Mouse (Mus musculus) stomach, embryonic 16.5 days (tissue): ENCODE results near the gene Tnnt3. TPM values are rescaled to one million over a fixed set of nuclear protein-coding genes. Genes with fewer than 3 reads are reported as not detected.

Experiments used
- ATAC-seq: fragments of 200-750 bp; cut with Nextera tagmentation; 2 replicates; pipeline ENCODE4 v1.8.0; 2017; ENCODE audit warnings: moderate number of reproducible peaks, moderate TSS enrichment; ENCODE audit not compliant: insufficient read depth, low FRiP score
- H3K27ac ChIP-seq: fragments of 300-500 bp; sonication (generic); 2 replicates; pipeline ENCODE4 v1.5.1; 2014; ENCODE audit warnings: low read length
- H3K27me3 ChIP-seq: fragments of 300-500 bp; sonication (generic); 2 replicates; pipeline ENCODE4 v1.6.1; 2014; ENCODE audit warnings: low read length, control low read depth, mixed read lengths; ENCODE audit not compliant: control insufficient read depth, insufficient read depth
- H3K36me3 ChIP-seq: fragments of 300-500 bp; sonication (generic); 2 replicates; pipeline ENCODE4 v1.6.1; 2014; ENCODE audit warnings: low read length; ENCODE audit not compliant: control insufficient read depth, insufficient read depth
- H3K4me1 ChIP-seq: fragments of 300-500 bp; sonication (generic); 2 replicates; pipeline ENCODE4 v1.6.1; 2014; ENCODE audit warnings: low read length, control low read depth, mixed read lengths; ENCODE audit not compliant: control insufficient read depth, insufficient read depth
- H3K4me2 ChIP-seq: fragments of 300-500 bp; sonication (generic); 2 replicates; pipeline ENCODE4 v1.6.1; 2014; ENCODE audit warnings: low read depth, low read length, mixed read lengths
- H3K4me3 ChIP-seq: fragments of 300-500 bp; sonication (generic); replicated peaks from 2 replicates; pipeline ENCODE4 v1.5.1; 2014; ENCODE audit warnings: mild to moderate bottlenecking, low read length
- H3K9ac ChIP-seq: fragments of 300-500 bp; sonication (generic); 2 replicates; pipeline ENCODE4 v1.6.1; 2014; ENCODE audit warnings: low read length
- H3K9me3 ChIP-seq: fragments of 300-500 bp; sonication (generic); replicated peaks from 2 replicates; pipeline ENCODE4 v1.6.1; 2016; ENCODE audit warnings: low read length, control low read depth; ENCODE audit not compliant: control insufficient read depth
- WGBS: fragments of 180-500 bp; shearing (Covaris S2); extraction: QIAGEN DNeasy Blood & Tissue Kit; methylation state at CpG from one replicate; pipeline ENCODE4 v1.1.7; 2014; 5-methylcytosine and 5-hydroxymethylcytosine counted together
- polyA plus RNA-seq: library from polyadenylated mRNA; unstranded; fragments of >200 nt; fragmentation: Nextera tagmentation; extraction: Ambion mirVana; gene quantifications from 2 replicates; pipeline ENCODE4 v1.2.1, GENCODE M21; 2015

Tnnt3 gene
- polyA plus RNA-seq, 1 experiment from 2014 or later = 208 TPM

DNA sequence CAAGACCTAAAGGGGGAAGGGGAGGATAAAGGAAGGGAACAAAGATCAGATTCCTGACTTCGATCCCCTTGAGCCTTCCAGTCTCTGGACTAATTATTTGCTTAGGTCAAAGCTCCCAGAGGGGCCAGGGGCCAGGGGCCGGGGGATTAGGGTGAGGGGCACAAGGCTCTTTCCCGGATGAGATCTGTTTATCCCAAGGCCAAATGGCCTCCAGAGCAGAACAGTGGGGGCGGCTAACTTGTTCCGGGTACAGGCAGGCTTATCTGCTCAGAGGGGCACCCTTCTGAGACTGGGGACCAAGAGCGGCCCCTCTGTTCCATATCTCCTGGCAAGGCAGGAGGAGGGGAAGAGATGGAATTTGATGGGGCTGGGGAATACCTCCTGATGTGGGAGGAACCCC, 59.1 kb downstream of the Tnnt3 start:
- Histone ChIP-seq H3K9ac (no peak overlapping the region), H3K27me3 (no peaks in the 10 kb centered on the region), H3K4me1 (peaks cover 59% of the 10 kb centered on the region), H3K4me2 (no peak overlapping the region), H3K36me3 (no peaks in the 10 kb centered on the region), H3K27ac (no peak overlapping the region), H3K9me3 (no peaks in the 10 kb centered on the region), H3K4me3 (no peak overlapping the region)
- WGBS = 23% methylated on average over 6 of the region's 6 CpGs
- ATAC-seq = no peak

DNA sequence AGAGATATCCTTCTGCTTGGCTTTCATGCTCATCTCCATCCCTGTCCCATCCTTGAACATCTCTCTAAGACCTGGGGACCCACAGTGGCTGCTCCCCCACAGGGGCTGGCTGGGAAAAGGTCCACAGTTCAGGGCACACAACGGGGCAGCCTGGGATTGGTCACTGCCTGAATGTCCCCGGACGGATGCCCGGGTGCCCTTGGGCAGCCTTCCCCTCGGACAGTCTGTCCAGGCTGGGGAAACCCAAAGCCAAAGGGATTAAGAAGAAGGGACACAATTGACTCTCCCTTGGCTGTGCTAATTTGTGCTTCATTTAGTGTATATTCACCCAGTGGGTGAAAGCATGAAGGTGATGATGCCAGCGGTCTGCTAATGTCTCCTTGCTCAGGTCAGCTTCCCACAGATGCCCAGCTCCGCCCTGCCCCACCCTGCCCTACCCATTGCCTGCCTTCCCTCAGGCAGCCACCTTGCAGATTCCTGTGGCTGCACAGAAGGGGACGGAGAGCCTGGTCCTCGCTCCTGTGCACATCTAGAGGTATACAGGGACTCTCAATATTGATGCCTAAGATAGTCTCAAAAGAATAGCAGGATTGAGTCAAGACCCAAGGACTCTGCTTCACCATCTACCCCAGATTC, 60.0 kb downstream of the Tnnt3 start:
- ATAC-seq = no peak
- H3K36me3 ChIP-seq = no peaks in the 10 kb centered on the region
- no peaks in the 10 kb centered on the region for H3K27me3 ChIP-seq
- 85% methylated on average over 9 of the region's 9 CpGs for WGBS
- no peak overlapping the region for H3K4me2 ChIP-seq
- no peaks in the 10 kb centered on the region for H3K9me3 ChIP-seq
- peaks cover 59% of the 10 kb centered on the region for H3K4me1 ChIP-seq
- no peak overlapping the region for H3K9ac ChIP-seq
- no peak overlapping the region for H3K27ac ChIP-seq
- no peak overlapping the region for H3K4me3 ChIP-seq

DNA sequence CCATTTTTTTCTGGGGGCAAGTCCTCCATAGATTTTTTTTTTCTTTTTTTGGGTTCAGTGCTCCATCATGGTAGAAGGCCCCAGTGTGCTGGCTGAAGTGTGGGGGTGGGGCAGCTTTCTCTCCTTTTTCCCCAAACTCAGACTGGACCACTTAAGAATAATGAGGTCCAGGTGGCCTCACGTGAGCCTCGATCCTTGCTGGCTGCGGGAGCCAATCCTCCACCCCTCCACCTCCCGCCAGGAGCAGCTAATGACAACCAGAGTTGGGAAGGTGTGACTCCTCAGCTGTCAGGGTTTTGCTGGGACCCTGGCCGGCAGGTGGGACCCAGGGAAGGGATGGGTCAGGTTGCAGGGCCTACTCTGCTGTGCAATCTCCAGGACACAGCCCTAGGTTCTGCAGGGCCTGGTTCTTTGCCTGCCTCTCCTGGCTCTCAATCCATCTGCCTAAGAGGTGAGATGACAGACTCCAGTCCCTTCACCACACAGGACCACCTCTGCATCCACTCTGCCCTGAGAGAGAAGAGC, 61.1 kb downstream of the Tnnt3 start:
- Histone ChIP-seq H3K4me3 (no peak overlapping the region), H3K27ac (peak overlapping the region; percentile 7; the same call in 1 of the 2 replicates), H3K27me3 (no peaks in the 10 kb centered on the region), H3K36me3 (no peaks in the 10 kb centered on the region), H3K9me3 (no peaks in the 10 kb centered on the region), H3K9ac (no peak overlapping the region), H3K4me1 (peaks cover 51% of the 10 kb centered on the region), H3K4me2 (no peak overlapping the region)
- 39% methylated on average over 5 of the region's 5 CpGs for WGBS
- no peak for ATAC-seq

DNA sequence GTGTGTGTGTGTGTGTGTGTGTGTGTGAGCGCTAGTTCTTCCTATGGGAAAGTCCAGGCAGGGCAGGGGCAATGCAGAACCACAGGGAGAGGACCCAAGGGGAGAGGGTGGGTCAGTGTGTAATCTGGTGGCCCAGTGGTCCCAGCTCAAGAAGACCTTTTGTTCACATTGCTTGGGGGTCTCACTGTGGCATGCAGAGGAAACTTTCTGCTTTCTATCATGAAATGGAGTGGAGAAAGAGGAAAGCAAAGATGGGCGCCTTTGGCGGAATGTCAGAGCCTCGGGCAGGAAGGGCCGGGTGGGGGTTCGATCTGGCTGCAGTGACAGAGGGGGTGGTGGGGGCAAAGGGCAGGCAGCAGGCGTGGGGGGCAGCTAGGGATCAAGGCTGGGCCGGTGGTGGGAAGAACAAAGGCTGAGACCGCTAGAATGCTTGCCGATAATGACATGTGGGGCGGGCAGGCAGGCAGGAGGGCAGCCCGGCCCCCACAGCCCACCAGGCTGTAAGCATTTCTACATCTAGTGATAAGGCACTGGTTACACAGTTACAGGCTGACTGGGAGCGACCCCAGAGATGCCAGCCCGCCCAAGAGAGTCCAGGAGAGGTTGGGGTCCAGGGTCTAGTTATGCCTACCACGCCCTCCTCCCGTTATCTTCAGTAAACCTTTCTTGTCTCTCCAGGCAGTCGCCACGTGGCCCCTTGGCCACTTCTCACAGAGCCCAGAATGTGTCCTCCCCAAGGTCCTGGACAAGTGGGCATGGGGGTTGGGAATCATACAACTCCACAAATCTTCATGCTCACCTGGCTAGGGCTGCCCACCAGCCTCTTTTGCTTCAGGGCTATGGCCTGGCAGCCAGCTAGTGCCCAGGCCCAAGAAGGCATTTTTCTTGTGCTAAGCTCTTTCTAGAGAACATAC, 62.6 kb downstream of the Tnnt3 start:
- H3K27ac ChIP-seq = peak overlapping the region; percentile 63
- ATAC-seq = peak; percentile 59; the same call in 1 of the 2 replicates
- no peak overlapping the region for H3K4me2 ChIP-seq
- WGBS = 37% methylated on average over 18 of the region's 18 CpGs
- no peaks in the 10 kb centered on the region for H3K9me3 ChIP-seq
- no peak overlapping the region for H3K4me3 ChIP-seq
- peak overlapping the region; percentile 36; the same call in 1 of the 2 replicates for H3K9ac ChIP-seq
- peaks cover 56% of the 10 kb centered on the region for H3K4me1 ChIP-seq
- no peaks in the 10 kb centered on the region for H3K27me3 ChIP-seq
- no peaks in the 10 kb centered on the region for H3K36me3 ChIP-seq

DNA sequence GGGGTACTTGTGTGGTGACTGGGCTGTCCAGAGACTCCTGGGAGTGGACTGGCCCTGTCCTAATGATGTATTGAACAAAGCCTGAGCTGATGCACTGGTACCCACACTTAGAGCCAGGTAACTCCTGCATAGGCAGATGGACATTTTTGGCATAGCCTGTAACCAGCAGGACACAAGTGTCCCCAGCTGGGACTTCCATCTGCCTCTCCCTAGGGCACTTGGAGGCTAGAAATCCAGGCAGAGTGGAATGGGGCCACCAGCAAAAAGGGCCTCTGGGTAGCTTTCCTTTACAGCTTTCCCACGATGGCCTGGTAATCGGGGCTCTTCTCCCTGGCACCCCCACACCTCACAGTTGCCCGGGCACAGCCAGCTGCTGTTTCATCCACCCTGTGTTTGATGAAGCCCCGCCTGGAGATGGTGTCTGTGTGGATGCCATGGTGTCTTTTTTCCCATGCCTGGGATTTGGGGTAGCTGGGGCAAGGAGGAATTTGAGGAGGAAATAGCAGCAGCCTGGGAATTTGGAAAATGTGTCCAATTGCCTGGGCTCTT, 63.3 kb downstream of the Tnnt3 start:
- Histone ChIP-seq H3K36me3 (no peaks in the 10 kb centered on the region), H3K4me3 (no peak overlapping the region), H3K27ac (peak overlapping the region; percentile 63), H3K9ac (no peak overlapping the region), H3K4me2 (no peak overlapping the region), H3K4me1 (peaks cover 58% of the 10 kb centered on the region), H3K27me3 (no peaks in the 10 kb centered on the region), H3K9me3 (no peaks in the 10 kb centered on the region)
- no peak for ATAC-seq
- 56% methylated on average over 4 of the region's 4 CpGs for WGBS

DNA sequence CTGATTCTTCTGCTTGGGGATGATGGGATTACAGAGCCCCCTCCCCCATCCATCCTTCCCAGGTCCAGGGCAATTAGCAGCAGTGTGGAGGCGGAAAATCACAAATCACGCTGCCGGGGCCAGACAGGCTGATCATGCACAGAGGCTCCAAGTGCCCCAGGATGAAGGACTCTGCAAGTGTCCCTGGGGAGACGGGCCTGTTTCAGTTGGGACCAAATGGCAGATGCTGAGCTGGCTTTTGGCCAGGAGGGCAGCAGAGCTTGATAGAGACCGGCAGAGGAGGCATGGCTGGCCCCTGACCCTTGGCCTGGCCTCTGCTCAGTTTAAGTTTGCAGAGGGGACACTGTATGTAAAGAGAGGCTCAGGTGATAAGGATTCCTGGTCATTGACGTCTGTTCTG, 64.5 kb downstream of the Tnnt3 start:
- WGBS = 52% methylated on average over 6 of the region's 6 CpGs
- Histone ChIP-seq H3K4me2 (no peak overlapping the region), H3K36me3 (no peaks in the 10 kb centered on the region), H3K27me3 (no peaks in the 10 kb centered on the region), H3K4me3 (no peak overlapping the region), H3K9me3 (no peaks in the 10 kb centered on the region), H3K27ac (no peak overlapping the region), H3K9ac (no peak overlapping the region), H3K4me1 (peaks cover 51% of the 10 kb centered on the region)
- ATAC-seq = no peak

DNA sequence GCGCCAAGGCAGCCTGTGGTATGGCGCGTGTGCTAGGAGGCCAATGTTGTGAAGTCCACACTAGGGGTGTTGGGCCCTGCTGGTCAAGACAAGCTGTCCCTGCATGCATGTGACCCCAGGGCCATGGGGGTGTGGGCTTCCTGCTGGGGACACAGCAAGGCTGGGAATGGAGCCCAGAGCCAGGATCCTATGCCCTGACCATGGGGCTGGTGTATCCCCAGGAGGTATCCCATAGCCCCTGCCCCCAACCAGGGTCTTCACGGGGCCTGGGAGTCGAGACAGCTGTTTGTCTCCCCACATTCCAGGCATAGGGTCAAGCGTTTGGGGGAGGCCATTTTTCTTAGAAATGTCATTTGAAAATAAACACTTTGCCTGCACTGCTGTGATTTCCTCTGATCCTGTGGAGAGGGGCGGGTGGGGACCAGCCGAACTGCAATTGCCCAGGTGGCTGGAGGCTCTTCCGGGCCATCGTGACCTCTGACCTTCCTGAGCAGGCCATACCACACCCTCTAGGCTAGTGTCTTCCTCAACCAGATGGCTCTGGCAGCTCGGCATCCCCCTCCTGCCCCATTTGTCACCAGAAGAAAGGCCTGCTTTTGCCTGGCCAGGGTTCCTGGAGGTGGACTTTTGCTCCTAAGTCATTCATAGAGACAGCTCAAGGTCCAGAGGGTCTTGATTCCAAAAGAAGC, 66.5 kb downstream of the Tnnt3 start:
- H3K4me3 ChIP-seq = no peak overlapping the region
- H3K27me3 ChIP-seq = no peaks in the 10 kb centered on the region
- H3K4me2 ChIP-seq = no peak overlapping the region
- H3K9me3 ChIP-seq = no peaks in the 10 kb centered on the region
- H3K9ac ChIP-seq = peak overlapping the region; percentile 13; the same call in 1 of the 2 replicates
- H3K36me3 ChIP-seq = no peaks in the 10 kb centered on the region
- ATAC-seq = no peak
- peaks cover 66% of the 10 kb centered on the region for H3K4me1 ChIP-seq
- 28% methylated on average over 11 of the region's 11 CpGs for WGBS
- H3K27ac ChIP-seq = peak overlapping the region; percentile 31
